Mouse (Mus musculus): ENCODE results near the gene Fam171a1. TPM values are rescaled to one million over a fixed set of nuclear protein-coding genes. Genes with fewer than 3 reads are reported as not detected.
A peak's percentile ranks its signal among the peaks of the same experiment; 100 is the strongest.

Gene Fam171a1
- polyA plus RNA-seq, 1 experiment = 35.7 TPM

- TF ChIP-seq CTCF (IDR thresholded peaks at IDR 0.05; ENCODE audit: insufficient read depth, low read length) = no peak
- no peak overlapping the region for H3K4me3 ChIP-seq (replicated peaks; ENCODE audit: extremely low read depth, low read depth, low read length)
- peaks cover 3% of the 10 kb centered on the region; the same call in 1 of the 2 replicates for H3K4me1 ChIP-seq (ENCODE audit: control insufficient read depth, insufficient read depth, low read length)
- DNase-seq = no peak
- 44% methylated on average over 1 of the region's 1 CpGs for WGBS
Measured at GRCm38 (mm10) chr2:3108834-3109233, 5.2 kb upstream of the Fam171a1 start.

GRCm38 (mm10) chr2:3117855-3118202 is 3.8 kb downstream of the Fam171a1 start:
- TF ChIP-seq CTCF (IDR thresholded peaks at IDR 0.05; ENCODE audit: insufficient read depth, low read length) (no peak), POLR2A (IDR thresholded peaks at IDR 0.05; ENCODE audit: borderline replicate concordance, extremely low read depth, low read depth, low read length) (no peak)
- Histone ChIP-seq H3K4me3 (replicated peaks; ENCODE audit: extremely low read depth, low read depth, low read length) (peak overlapping the region; percentile 96), H3K4me1 (ENCODE audit: control insufficient read depth, insufficient read depth, low read length) (peaks cover 10% of the 10 kb centered on the region)
- WGBS = 30% methylated on average over 2 of the region's 2 CpGs
- no peak for DNase-seq

GRCm38 (mm10) chr2:3118203-3118941 is 4.3 kb downstream of the Fam171a1 start:
- DNase-seq = peak; percentile 82
- H3K4me3 ChIP-seq (replicated peaks; ENCODE audit: extremely low read depth, low read depth, low read length) = peak overlapping the region; percentile 96
- TF ChIP-seq CTCF (IDR thresholded peaks at IDR 0.05; ENCODE audit: insufficient read depth, low read length) (no peak), POLR2A (IDR thresholded peaks at IDR 0.05; ENCODE audit: borderline replicate concordance, extremely low read depth, low read depth, low read length) (no peak; the same call in 1 of the 2 replicates)
- WGBS = under 1% methylated on average over 77 of the region's 93 CpGs
- H3K4me1 ChIP-seq (ENCODE audit: control insufficient read depth, insufficient read depth, low read length) = peaks cover 10% of the 10 kb centered on the region

GRCm38 (mm10) chr2:3118969-3119368 is 4.9 kb downstream of the Fam171a1 start:
- TF ChIP-seq POLR2A (IDR thresholded peaks at IDR 0.05; ENCODE audit: borderline replicate concordance, extremely low read depth, low read depth, low read length) = no peak
- DNase-seq = no peak
- peak overlapping the region; percentile 96 for H3K4me3 ChIP-seq (replicated peaks; ENCODE audit: extremely low read depth, low read depth, low read length)
- H3K4me1 ChIP-seq (ENCODE audit: control insufficient read depth, insufficient read depth, low read length) = peaks cover 10% of the 10 kb centered on the region
- WGBS = 0% methylated on average over 15 of the region's 16 CpGs

GRCm38 (mm10) chr2:3119371-3119935 is 5.4 kb downstream of the Fam171a1 start:
- peak overlapping the region; percentile 96 for H3K4me3 ChIP-seq (replicated peaks; ENCODE audit: extremely low read depth, low read depth, low read length)
- TF ChIP-seq CTCF (IDR thresholded peaks at IDR 0.05; ENCODE audit: insufficient read depth, low read length) = no peak
- TF ChIP-seq POLR2A (IDR thresholded peaks at IDR 0.05; ENCODE audit: borderline replicate concordance, extremely low read depth, low read depth, low read length) = no peak
- no peak for DNase-seq
- 14% methylated on average over 4 of the region's 4 CpGs for WGBS
- peaks cover 10% of the 10 kb centered on the region for H3K4me1 ChIP-seq (ENCODE audit: control insufficient read depth, insufficient read depth, low read length)

GRCm38 (mm10) chr2:3122571-3122970 is 8.5 kb downstream of the Fam171a1 start:
- Histone ChIP-seq H3K4me1 (ENCODE audit: control insufficient read depth, insufficient read depth, low read length) (peaks cover 6% of the 10 kb centered on the region), H3K4me3 (replicated peaks; ENCODE audit: extremely low read depth, low read depth, low read length) (no peak overlapping the region)
- WGBS = 42% methylated on average over 4 of the region's 4 CpGs
- TF ChIP-seq POLR2A (IDR thresholded peaks at IDR 0.05; ENCODE audit: borderline replicate concordance, extremely low read depth, low read depth, low read length) (no peak), CTCF (IDR thresholded peaks at IDR 0.05; ENCODE audit: insufficient read depth, low read length) (no peak)
- no peak for DNase-seq

GRCm38 (mm10) chr2:3127256-3127883 is 13.3 kb downstream of the Fam171a1 start:
- Histone ChIP-seq H3K4me3 (replicated peaks; ENCODE audit: extremely low read depth, low read depth, low read length) (no peak overlapping the region), H3K4me1 (ENCODE audit: control insufficient read depth, insufficient read depth, low read length) (peaks cover 6% of the 10 kb centered on the region)
- 60% methylated on average over 4 of the region's 4 CpGs for WGBS
- no peak for DNase-seq
- no peak for TF ChIP-seq POLR2A (IDR thresholded peaks at IDR 0.05; ENCODE audit: borderline replicate concordance, extremely low read depth, low read depth, low read length)
- TF ChIP-seq CTCF (IDR thresholded peaks at IDR 0.05; ENCODE audit: insufficient read depth, low read length) = no peak

- DNase-seq = no peak
- Histone ChIP-seq H3K4me1 (ENCODE audit: control insufficient read depth, insufficient read depth, low read length) (peaks cover 6% of the 10 kb centered on the region), H3K4me3 (replicated peaks; ENCODE audit: extremely low read depth, low read depth, low read length) (no peak overlapping the region)
- 74% methylated on average over 4 of the region's 4 CpGs for WGBS
- TF ChIP-seq CTCF (IDR thresholded peaks at IDR 0.05; ENCODE audit: insufficient read depth, low read length) (no peak), POLR2A (IDR thresholded peaks at IDR 0.05; ENCODE audit: borderline replicate concordance, extremely low read depth, low read depth, low read length) (no peak)
Measured at GRCm38 (mm10) chr2:3128344-3128871, 14.4 kb downstream of the Fam171a1 start.

GRCm38 (mm10) chr2:3128910-3129309 is 14.9 kb downstream of the Fam171a1 start:
- TF ChIP-seq POLR2A (IDR thresholded peaks at IDR 0.05; ENCODE audit: borderline replicate concordance, extremely low read depth, low read depth, low read length) (no peak), CTCF (IDR thresholded peaks at IDR 0.05; ENCODE audit: insufficient read depth, low read length) (no peak)
- H3K4me3 ChIP-seq (replicated peaks; ENCODE audit: extremely low read depth, low read depth, low read length) = no peak overlapping the region
- WGBS = 40% methylated on average over 2 of the region's 2 CpGs
- H3K4me1 ChIP-seq (ENCODE audit: control insufficient read depth, insufficient read depth, low read length) = peaks cover 6% of the 10 kb centered on the region
- no peak for DNase-seq
